Mouse (Mus musculus): ENCODE data around the gene Nrf1. TPM values are rescaled to one million over a fixed set of nuclear protein-coding genes. Genes with fewer than 3 reads are reported as not detected.

Nrf1 gene
- polyA plus RNA-seq (2015; fragmentation: Nextera tagmentation; extraction: Ambion mirVana): 64.3 and 66.3 TPM in 2 replicates

- DNase-seq (ENCODE audit: low spot score): peak; percentile 93
These were observed at the start of gene Nrf1 for GRCm38 (mm10) chr6:30047271-30048162. Nrf1 (plus strand) TSS chr6:30047988.

DNA sequence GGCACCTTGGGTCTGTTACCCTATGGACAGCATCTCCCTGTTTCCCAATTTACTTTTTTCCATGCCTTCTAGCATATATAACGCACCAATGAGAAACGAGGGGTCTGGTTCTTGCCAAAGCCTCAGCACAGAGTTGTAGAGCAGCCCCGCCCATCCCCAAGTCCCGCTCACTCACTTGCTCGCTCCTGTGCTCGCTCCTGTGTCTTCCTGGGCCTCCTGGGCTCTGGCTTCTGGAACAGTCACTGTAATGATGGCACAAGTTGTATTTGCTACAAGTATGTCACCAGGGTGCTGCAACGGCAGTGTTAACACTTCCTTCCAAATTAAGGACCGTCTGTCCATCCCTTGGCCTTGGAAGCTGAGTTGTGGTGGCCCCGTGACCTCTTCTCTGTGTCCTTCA lies 49.6 kb upstream of the Nrf1 start:
- no peak for DNase-seq (ENCODE audit: low spot score)

- DNase-seq (ENCODE audit: low spot score): no peak
These were observed 49.0 kb upstream of the Nrf1 start for GRCm38 (mm10) chr6:29998771-29999170.

- DNase-seq (ENCODE audit: low spot score): no peak
These were observed 45.2 kb upstream of the Nrf1 start for GRCm38 (mm10) chr6:30002628-30003027.

DNA sequence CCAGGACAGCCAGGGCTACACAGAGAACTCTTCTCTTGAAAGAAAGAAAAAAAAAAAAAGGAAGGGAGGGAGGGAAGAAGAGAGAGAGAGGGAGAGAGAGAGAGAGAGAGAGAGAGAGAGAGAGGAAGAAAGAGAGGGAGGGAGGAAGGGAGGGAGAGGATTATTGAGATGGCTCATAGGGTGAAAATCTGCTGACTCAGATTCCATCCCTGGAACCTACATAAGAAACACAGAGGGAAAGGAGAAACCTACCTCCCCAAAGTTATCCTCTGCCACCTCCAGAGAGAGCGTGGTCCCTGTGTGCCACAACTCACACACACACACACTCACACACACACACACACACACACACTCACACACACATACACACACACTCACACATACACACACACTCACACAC lies 41.9 kb upstream of the Nrf1 start:
- no peak for DNase-seq (ENCODE audit: low spot score)

- DNase-seq (ENCODE audit: low spot score): no peak
These were observed 38.6 kb upstream of the Nrf1 start for GRCm38 (mm10) chr6:30009204-30009603.

- no peak for DNase-seq (ENCODE audit: low spot score)
These were observed 34.3 kb upstream of the Nrf1 start for GRCm38 (mm10) chr6:30013520-30013919.

GRCm38 (mm10) chr6:30014187-30014864 lies 33.5 kb upstream of the Nrf1 start:
- no peak for DNase-seq (ENCODE audit: low spot score)

- DNase-seq (ENCODE audit: low spot score): no peak
These were observed 26.5 kb upstream of the Nrf1 start for GRCm38 (mm10) chr6:30021241-30021640.

DNA sequence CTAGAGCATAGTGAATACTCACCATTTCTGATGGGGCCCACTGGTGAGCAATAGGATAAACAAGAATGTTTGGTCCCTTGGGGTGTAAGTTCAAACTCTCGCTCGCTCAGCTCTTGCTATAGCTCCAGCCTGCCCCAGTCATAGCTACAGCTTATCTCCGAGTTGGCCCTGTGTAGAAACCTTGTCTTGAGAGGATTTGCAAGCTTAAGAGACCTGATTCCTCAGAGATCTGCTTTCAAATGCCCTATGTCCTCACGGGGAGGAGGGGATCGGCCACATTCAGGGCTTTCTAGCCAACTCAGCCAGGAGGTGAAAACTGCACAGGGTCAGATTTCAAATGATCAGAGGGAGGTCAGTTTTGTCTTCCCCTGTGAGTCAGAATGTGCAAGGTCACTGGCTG lies 26.1 kb upstream of the Nrf1 start:
- DNase-seq (ENCODE audit: low spot score): no peak

GRCm38 (mm10) chr6:30026799-30027198 lies 21.0 kb upstream of the Nrf1 start:
- DNase-seq (ENCODE audit: low spot score): no peak

DNA sequence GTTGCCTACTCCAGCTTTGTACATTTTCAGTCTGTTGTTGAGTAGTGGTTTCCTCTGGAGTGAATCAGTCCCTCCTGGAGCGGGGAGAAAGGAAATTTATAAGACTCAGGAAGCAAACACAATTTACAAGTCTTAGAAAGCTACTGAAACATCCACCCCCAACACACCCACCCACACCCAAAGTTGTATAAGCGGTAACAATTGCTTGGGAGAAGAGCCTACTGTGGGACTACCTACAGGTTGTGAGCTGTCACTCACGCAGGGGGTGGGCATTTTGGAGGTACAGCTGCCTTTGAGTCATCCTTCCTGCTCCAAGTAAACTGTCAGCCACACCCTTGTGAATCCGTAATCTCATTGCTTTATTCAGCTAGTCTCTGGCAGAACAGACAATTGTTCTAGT lies 19.4 kb upstream of the Nrf1 start:
- no peak for DNase-seq (ENCODE audit: low spot score)

GRCm38 (mm10) chr6:30035112-30035511 lies 12.7 kb upstream of the Nrf1 start:
- no peak for DNase-seq (ENCODE audit: low spot score)

DNA sequence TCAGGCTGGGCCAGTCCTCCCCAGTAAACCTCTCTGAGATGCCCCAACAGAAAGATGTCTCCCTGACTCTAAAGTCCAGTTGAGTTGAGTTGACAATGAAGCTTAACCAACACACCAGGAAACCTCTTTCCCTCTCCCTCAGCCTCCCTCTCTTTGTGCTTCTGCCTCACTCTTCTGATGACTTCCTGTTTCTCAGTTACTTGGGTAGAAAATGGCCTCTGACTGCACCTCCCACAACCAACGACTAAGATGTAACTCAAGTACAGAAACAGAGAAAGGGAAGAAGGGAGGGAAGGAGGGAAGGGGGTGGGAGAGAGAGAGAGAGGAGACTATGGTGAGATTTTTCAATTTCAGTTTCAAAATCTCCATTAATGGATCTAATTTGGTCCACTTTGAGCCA lies 6.3 kb upstream of the Nrf1 start:
- DNase-seq (ENCODE audit: low spot score): peak; percentile 24

- DNase-seq (ENCODE audit: low spot score): no peak
These were observed 5.3 kb upstream of the Nrf1 start for GRCm38 (mm10) chr6:30042483-30042882.

- DNase-seq (ENCODE audit: low spot score): no peak
These were observed 344 bp downstream of the Nrf1 start for GRCm38 (mm10) chr6:30048163-30048500.

- DNase-seq (ENCODE audit: low spot score): peak; percentile 63
These were observed 939 bp downstream of the Nrf1 start for GRCm38 (mm10) chr6:30048501-30049353.

DNA sequence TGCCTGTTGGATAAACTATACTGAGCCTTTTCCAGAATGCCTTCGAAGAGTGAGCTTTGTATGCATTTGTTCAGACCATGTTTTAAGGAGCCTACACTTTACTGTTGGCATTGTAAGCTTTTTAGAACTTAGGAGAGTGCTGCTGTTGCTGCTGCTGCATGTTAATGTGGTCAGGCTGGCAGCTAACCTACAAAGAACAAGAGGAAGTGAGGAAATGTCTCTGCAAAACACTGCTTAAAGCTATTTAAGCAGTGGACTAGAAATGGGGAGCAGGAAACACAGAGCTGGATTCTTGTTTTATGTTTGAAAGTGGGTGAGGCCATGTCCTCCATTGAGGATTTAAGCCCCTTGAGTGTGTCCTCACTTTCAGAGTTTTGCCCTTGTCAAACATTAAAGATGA lies 5.3 kb downstream of the Nrf1 start:
- DNase-seq (ENCODE audit: low spot score): peak; percentile 64

- DNase-seq (ENCODE audit: low spot score): no peak
These were observed 14.8 kb downstream of the Nrf1 start for GRCm38 (mm10) chr6:30062544-30062943.

DNA sequence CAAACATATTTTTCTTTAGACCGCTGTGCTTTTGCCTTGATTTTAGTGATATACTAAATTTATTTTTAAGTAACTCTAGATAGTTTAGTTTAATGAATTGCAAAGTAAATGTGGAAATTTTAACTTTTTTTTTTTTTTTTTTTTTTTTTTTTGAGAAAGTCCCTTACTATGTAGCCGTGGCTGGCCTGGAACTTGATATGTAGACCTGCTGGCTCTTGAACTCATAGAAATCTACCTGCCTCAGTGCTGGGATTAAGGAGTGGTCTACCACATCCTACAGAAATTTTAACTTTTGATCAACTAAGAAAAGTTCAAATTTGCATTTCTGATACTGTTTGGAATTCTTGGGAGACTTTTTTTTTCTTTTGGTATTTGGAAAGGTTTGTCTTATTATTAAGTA lies 17.6 kb downstream of the Nrf1 start:
- DNase-seq (ENCODE audit: low spot score): no peak

DNA sequence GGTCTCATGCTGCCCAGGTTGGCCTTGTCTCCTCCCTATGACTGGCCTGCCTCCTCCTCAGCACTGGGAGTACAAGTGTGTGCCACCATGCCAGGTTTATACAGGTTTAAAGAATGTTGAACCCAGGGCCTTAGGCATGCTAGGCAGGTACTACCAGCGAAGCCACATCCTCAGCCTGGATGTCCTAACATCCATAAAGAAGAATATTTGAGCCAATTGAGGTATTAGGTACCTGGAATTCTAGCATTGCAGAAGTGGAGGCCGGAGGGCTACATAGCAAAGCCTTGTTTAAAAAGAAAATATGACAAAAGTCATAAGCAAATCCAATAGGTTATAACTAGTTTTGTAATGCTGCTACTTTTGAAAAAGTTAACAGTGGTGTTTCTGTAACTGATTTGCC lies 19.0 kb downstream of the Nrf1 start:
- DNase-seq (ENCODE audit: low spot score): no peak

DNA sequence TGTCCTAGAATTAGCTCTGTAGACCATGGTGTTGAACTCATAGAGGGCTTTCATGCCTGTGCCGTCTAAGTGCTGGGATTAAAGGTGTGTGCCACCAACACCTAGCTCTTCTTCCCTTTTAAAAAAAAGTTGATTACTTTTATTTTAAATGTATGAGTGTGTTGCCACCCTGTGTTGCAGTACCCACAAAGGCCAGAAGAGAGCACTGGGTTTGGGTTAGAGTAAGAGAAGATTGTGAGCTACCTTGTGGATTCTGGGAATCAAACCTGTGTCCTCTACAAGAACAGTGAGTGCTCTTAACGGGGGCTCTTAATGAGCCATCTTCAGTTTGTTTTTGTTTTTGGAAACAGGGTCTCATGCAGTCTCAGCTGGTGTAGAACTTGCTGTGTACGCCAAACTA lies 24.7 kb downstream of the Nrf1 start:
- peak; percentile 18 for DNase-seq (ENCODE audit: low spot score)
